Mouse (Mus musculus) E14TG2a.4 (cell line): ENCODE measurements around the gene Pigp.

Source experiments
- H3K27me3 ChIP-seq: 2 replicates; pipeline ENCODE4 v1.6.1; 2014; ENCODE audit warnings: low read length, control low read depth; ENCODE audit not compliant: insufficient read depth
- H3K36me3 ChIP-seq: 2 replicates; pipeline ENCODE4 v1.6.1; 2014; ENCODE audit warnings: low read length, control low read depth; ENCODE audit not compliant: insufficient read depth
- H3K4me1 ChIP-seq: replicated peaks from 2 replicates; pipeline ENCODE4 v1.6.1; 2014; ENCODE audit warnings: low read depth, low read length, control low read depth
- H3K4me3 ChIP-seq: replicated peaks from 2 replicates; pipeline ENCODE4 v1.5.1; 2014; ENCODE audit warnings: mild to moderate bottlenecking, low read length
- H3K9me3 ChIP-seq: 2 replicates; pipeline ENCODE4 v1.6.1; 2014; ENCODE audit warnings: low read length, control low read depth
- CTCF ChIP-seq: conservative IDR thresholded peaks from 2 replicates; pipeline ENCODE4 v1.5.1; 2014; ENCODE audit warnings: low read length
- NANOG ChIP-seq: IDR thresholded peaks from 2 replicates; pipeline ENCODE4 v1.6.1; 2014; ENCODE audit warnings: borderline replicate concordance, low read length, mixed read lengths
- POU5F1 ChIP-seq: IDR thresholded peaks from 2 replicates; pipeline ENCODE4 v1.6.1; 2014; ENCODE audit warnings: low read length, borderline replicate concordance

Gene Pigp

DNA sequence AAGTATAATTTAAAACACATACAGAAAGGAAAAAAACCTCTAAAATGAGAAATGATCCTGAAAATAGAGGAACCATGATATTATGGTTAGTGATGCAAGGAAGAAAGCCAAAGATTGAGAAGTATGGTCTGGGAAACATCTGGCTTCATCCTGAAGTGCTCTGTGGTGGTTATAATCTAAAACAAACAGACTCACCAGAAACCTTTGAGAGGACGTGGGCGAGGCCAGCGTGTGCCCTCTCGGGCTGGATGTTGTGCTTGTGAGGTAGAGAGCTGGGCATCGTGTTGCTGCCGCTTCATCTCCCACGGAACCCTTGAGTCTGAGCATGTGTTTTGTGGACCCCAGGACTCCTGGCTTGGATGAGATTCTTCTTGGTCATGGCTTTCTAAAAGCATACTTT, 25.0 kb upstream of the Pigp start:
- Histone ChIP-seq H3K27me3 (no peaks in the 10 kb centered on the region), H3K4me1 (no peaks in the 10 kb centered on the region), H3K9me3 (no peaks in the 10 kb centered on the region), H3K4me3 (no peak overlapping the region), H3K36me3 (peaks cover 25% of the 10 kb centered on the region)
- no peak for TF ChIP-seq CTCF
- no peak for TF ChIP-seq NANOG
- no peak for TF ChIP-seq POU5F1

DNA sequence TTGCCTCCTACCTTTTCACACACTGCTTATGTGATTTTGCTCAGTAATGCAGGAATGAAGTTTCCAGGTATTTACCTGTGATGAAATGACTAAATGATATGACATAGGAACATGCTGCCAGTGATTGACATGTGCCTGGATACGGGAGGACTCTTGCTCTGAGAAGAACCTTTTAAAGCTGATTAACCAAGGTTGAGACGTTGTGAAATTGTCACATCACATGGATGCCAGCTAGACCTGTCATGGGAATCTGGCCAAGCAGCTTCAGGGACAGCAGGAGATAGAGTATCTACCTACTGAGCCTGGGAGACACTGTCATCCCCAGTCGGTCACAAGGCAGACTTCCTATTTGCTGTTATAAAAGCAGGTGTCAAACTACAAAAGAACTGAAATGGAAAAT, 23.4 kb upstream of the Pigp start:
- Histone ChIP-seq H3K4me1 (no peaks in the 10 kb centered on the region), H3K9me3 (no peaks in the 10 kb centered on the region), H3K27me3 (no peaks in the 10 kb centered on the region), H3K36me3 (peaks cover 25% of the 10 kb centered on the region), H3K4me3 (no peak overlapping the region)
- no peak for TF ChIP-seq NANOG
- no peak for TF ChIP-seq CTCF

DNA sequence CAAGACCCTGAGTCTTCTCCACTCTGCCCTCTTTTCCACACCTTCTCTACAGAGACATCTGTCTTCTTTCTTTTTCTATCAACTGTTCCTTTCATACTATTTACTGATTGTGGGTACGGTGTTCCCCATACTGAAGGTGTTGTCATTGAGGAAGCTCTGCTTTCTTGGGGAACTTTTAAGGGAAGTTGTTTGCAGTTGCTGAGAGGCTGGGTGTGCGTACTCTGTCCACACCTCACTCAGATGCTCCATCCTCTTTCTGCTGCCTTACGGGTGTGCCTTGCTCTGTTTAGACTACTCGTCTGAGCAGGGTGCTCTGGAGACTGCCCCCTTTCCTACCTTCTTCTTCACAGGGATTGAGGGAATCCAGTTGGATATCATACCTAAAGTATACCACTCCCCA, 20.7 kb upstream of the Pigp start:
- H3K9me3 ChIP-seq: no peaks in the 10 kb centered on the region
- peaks cover 31% of the 10 kb centered on the region for H3K36me3 ChIP-seq
- no peaks in the 10 kb centered on the region for H3K27me3 ChIP-seq
- no peak for TF ChIP-seq NANOG
- no peak for TF ChIP-seq CTCF
- TF ChIP-seq POU5F1: no peak
- H3K4me1 ChIP-seq: no peaks in the 10 kb centered on the region
- no peak overlapping the region for H3K4me3 ChIP-seq

DNA sequence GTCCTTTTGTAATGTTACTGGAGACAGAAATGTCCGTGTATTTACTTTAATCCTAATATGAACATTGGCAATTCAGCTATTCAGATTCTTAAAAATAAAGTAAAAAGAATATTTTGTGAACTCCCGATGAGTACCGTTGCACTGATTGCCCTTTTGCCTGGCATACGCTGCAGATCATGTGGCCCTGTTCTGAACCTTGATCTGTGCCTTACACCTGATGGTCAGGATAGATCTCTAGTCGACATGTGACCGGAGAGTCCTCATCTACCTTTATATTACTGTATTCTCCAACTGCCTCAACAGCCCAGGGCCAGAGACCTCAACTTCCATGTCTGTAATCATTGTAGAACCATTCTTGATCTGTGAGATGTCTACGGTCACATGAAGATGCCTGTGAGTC, 16.0 kb upstream of the Pigp start:
- no peak for TF ChIP-seq NANOG
- TF ChIP-seq CTCF: no peak
- TF ChIP-seq POU5F1: no peak
- H3K36me3 ChIP-seq: peaks cover 18% of the 10 kb centered on the region
- H3K27me3 ChIP-seq: no peaks in the 10 kb centered on the region
- H3K4me1 ChIP-seq: no peaks in the 10 kb centered on the region
- no peak overlapping the region for H3K4me3 ChIP-seq
- no peaks in the 10 kb centered on the region for H3K9me3 ChIP-seq

DNA sequence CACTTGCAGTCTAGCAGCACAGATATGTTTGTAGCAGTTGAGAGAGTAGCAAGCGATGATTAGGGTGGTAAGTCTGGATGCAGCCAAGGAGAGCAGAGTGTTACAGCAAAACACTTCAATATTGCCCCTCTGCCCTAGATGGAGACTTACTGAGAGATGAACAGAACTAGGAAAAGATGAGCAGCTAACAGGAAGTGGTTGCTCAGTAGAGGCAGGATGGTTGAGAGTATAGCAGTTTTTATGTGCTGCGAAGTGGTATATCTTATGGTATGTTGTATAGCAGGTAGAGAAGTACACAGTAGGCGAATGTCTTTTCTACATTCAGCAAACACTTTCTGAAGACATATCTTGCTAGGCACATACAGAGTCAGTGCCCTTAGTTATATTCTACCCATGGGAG, 11.6 kb upstream of the Pigp start:
- Histone ChIP-seq H3K4me3 (no peak overlapping the region), H3K36me3 (peaks cover 18% of the 10 kb centered on the region), H3K9me3 (no peaks in the 10 kb centered on the region), H3K27me3 (no peaks in the 10 kb centered on the region), H3K4me1 (peaks cover 7% of the 10 kb centered on the region)
- TF ChIP-seq POU5F1: no peak

DNA sequence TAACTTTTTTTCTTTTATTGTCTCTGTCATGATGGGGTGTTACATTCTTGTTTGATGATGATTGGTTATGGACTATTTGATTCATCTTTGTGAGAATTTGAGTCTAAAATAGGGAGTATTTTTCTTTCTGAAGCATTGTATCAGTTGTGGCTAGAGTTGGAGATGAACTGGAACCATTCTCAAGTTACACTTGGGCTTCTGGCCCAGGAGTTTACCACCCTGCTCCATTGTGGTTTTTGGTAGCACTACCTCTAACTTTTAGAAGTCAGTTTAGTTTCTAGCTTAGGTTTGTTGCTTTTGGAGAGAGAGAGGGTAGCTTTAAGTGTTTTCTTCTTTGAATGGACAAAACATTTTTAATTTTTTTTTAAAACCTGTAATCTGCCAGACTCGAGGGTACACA, 7.7 kb upstream of the Pigp start:
- Histone ChIP-seq H3K9me3 (no peaks in the 10 kb centered on the region), H3K36me3 (peaks cover 3% of the 10 kb centered on the region; the same call in 1 of the 2 replicates), H3K4me3 (no peak overlapping the region), H3K4me1 (peaks cover 20% of the 10 kb centered on the region), H3K27me3 (no peaks in the 10 kb centered on the region)
- TF ChIP-seq NANOG (no peak), POU5F1 (no peak), CTCF (no peak)

DNA sequence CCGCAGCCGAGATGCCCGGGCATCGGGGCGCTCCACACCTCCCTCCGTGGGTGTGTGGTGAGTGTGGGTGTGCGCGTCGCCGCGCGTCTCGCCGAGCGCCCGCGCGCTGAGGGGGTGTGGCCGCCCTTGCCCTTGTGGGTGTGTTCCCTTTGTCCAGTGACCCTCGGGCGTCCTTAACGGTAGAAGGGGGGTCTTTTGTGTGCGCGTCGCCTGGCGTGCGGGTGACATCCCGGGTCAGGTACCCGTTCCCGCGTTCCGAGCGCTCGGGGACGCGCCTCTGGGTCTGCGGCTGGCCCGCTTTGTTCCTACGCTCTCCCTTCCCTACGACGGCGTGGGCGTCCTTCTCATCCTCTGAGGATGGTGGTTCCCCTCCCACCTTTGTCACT, 734 bp downstream of the Pigp start:
- Histone ChIP-seq H3K36me3 (no peaks in the 10 kb centered on the region), H3K4me1 (peaks cover 23% of the 10 kb centered on the region), H3K4me3 (peak overlapping the region; percentile 95), H3K27me3 (no peaks in the 10 kb centered on the region), H3K9me3 (no peaks in the 10 kb centered on the region)
- no peak for TF ChIP-seq POU5F1
- no peak for TF ChIP-seq NANOG
- no peak for TF ChIP-seq CTCF

DNA sequence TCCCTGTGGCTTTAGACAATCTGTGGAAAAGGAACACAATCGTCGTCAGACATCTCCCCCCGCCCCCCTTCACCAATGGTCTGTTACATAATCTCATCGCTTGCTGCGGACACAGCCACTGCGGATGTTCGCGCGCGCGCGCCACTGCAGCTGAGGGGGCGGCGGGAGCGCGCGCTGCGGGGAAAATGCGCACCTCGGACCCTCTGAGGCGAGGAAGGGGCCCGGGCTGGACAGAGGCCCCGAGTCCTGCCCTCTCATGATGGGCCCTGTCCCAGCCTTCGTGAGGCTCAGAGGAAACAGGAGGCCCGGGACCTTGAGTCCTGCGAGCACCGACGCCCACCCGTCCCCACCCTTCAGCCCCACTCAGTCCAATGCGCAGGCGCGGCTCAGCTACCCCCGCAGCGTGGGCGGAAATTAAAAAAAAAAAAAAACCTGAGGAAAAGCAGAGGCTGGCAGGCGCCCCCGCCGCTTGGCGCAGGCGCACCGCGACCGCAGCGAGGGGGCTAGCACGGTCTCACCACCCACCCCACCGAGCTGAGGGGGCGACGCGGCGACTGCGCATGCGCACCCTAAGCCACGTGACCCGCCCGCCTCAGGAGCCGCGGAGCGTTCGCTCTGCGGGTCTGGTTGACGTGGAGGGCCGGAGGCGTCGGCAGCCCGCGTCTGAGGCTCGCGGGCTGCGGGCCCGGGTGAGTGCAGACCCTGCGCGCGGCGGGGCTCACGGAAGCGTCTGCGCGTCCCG, 1.3 kb downstream of the Pigp start, which contains the start of gene Ttc3:
TSS of gene Ttc3 (plus strand) at position 446 of the 742 bp plus-strand sequence.
- no peaks in the 10 kb centered on the region for H3K36me3 ChIP-seq
- H3K4me1 ChIP-seq: peaks cover 23% of the 10 kb centered on the region
- no peak for TF ChIP-seq CTCF
- no peak for TF ChIP-seq POU5F1
- no peak for TF ChIP-seq NANOG
- no peaks in the 10 kb centered on the region for H3K27me3 ChIP-seq
- H3K4me3 ChIP-seq: peak within 1 kb of the TSS; percentile 95
- no peaks in the 10 kb centered on the region for H3K9me3 ChIP-seq

DNA sequence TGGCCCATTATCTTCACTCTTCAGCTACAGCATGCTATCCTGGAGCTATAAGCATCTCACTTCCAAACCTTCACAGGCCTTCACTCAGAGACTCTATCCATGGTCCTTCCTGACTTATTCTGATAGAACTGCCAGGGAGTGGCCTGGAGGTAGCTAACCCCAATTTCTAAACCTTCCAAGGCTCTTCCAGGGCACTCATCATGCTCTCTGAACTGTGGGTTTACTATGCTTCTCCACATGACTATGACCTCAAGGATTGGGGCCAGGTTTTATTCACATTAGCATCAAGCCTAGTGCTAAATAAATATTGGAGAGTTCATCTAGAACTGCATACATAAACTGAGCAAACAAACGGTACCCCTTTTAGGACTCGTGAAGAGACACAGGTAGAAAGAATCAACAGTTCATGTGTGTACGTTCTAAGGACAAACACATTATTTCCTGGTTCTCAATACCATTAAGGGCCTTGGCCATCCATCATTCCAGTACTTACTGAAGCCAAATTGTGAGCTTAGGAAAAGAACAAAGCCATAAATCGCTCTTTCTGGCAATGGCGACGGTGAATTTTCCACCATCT, 2.0 kb downstream of the Pigp start:
- Histone ChIP-seq H3K4me3 (peak overlapping the region; percentile 95), H3K36me3 (no peaks in the 10 kb centered on the region), H3K27me3 (no peaks in the 10 kb centered on the region), H3K9me3 (no peaks in the 10 kb centered on the region), H3K4me1 (peaks cover 20% of the 10 kb centered on the region)
- TF ChIP-seq POU5F1: no peak
- no peak for TF ChIP-seq CTCF
- TF ChIP-seq NANOG: no peak
